Mouse (Mus musculus): ENCODE measurements around the gene Rpl7l1.
"Not testable (repeated sequence)": the region's sequence is repeated elsewhere in the genome, so short reads cannot be mapped to it uniquely, and the experiment has no call there.

Rpl7l1 gene

DNA sequence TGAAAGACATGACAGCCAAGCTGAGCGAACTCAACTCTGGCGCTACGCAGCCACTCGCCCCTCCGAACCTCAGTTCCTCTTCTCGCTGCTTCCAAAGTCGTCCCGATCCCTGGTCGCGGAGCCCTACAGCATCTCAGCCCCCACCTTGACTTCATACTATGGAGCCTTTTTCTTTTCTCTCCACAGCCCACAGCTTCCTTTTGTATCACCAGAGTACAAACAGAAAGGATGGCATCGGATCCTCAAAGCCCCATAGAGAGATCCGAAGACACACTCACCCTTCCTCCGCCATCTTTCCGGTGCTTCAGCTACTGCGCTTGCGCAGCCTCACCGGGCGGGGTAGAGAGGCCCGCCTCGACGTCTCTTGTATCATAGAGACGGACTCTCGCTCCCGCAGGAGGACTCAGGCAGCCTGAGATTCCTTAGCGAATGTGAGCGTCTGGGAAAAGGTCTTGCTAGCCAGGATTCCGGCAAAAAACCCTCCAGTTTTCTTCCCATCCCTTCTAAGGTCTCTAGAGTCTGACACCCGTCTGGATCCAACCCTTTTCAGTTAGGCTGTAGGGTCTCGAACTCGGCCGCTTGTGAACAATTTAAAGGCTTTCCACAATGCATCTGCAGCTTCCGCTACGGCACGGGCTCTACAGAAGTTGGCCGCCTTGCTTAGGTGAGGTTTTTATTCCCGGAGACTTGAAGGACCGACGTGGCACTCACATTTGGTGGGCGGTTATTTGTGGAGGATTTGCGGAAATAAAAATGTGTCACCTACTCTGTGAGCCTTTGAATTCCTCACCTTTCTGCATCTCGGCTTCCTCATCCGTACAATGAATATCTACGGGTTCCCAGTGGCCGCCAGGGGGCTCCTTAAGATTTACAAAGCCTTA, at the start of gene Rpl7l1:
Gene Rpl7l1, minus strand, starts transcription at position 332 of the 881 bp plus-strand sequence.
- DNase-seq: peak; percentile 90 to 92

DNA sequence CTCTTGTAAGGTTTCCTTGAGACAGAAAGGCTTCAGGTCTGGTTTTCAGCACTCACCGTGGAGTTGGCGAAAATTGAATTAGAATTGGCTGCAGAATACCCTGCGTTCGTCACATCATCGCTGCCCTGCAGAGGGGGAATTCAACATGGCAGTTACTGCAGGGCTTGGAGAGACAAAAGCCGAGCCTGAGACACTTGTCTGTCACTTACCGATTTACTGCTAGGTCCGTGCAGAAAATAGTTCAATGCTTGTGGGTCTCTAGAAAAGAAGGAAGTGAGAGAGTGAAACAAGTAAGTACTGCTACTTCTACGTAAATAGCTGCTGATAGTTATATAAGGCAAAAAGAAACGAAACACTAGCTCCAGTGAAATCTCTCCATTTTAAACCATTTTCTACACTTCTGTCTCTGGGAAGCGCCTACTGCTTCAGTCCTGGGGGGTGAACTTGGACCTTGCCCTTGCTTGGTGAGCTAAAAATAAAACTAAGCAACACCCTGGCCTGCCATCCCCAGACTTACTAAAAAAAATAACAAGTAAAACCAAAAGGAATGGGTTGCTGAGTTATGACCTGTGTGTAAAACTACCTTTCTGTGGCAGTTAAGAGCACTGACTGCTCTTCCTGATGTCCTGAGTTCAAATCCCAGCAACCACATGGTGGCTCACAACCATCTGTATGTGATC, 47.5 kb upstream of the Rpl7l1 start:
- no peak for DNase-seq

DNA sequence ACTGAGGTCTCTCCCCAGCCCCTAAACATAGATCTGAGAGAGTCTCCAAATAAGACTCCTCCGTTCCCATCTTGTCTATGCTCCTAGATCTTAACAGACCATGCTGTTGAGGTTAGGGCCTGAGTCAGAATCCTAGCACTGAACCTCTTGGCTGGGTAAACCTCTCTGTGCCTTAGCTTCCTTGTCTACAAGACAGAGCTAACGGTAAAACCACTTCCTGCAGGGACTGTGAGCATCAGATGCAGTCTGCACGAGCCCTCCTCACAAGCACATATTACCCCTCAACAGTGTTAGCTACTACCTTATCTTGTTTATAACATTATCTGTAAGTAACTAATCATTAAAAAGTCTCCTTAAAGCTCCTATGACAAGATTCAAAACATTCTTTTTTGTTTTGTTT, 46.5 kb upstream of the Rpl7l1 start:
- no peak for DNase-seq

DNA sequence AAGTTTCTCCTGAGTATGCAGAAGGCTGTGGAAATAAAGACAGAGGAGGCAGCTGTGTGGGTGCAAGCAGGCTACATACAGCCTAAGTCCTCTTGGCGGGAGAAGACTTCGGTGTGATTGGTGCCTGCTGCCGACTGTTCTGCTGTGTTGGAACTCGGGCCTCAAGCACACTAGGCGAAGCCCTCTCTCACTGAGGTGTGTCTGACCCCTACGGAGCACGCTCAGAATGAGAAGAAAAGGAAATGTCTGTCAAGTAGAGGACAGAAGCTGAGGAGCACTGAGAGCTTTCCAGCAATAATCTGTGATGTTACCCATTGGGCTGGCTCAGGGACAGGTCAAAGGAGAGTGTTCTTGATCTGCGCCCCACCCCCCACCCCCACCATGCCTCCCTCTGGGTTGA, 40.6 kb upstream of the Rpl7l1 start:
- no peak for DNase-seq

DNA sequence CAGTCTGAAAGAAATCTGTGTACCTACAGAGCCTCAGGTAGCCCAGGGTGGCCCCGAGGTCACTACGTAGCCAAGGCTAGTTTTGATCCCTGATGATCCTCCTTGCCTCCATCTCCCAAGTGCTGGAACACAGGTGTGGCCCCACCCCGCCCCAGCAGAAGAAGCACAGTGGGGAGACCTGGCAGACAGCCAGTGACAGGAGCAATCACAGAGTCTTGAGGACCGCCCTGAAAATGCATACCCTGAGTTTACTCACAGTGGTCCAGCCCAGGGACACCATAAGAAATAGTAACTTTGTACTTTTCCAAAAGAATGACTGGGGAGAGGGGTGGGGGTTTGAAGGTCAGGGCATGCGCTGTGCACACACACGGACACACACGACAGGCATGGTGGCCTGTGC, 38.2 kb upstream of the Rpl7l1 start:
- peak in 1 of 2 experiments; percentile 44 for DNase-seq

DNA sequence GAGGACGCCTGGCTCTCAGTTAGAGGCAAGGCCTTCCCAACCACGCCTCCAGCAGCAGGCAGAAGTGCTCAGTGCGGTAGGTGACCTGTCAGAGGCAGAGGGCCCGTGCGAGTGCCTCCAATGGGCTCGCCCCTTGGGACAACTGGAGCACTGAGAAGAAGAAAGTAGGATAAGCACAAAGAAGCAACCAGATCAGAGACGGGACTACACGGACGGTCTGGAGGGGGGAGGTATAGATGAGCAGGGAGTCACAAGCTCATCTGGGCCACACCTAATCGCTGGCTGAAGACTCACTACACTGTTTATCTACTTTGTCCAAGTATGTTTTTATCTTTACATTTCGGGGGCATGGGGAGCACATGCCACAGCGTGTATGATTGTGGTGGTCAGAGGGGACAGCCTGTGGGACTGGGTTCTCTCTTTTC, 35.3 kb upstream of the Rpl7l1 start:
- DNase-seq: no peak

DNA sequence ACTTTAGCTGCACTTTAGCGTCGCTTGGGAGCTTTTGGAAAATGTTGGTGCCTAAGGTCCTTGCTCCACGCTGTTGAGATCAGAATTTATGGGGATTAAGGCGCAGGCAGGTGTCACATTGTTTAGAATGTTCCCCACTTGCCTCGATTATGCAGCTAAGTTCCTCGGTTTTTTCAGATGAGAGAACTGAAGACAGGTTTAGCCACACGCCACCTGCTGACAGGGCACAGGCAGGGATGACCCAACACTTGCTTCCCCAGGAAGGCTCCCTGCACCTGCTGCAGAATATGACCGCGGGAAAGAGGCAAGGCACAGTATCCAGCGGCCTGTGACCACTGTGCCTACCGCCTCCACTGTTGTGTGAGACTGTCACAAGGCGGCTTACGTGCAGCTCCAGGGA, 33.8 kb upstream of the Rpl7l1 start:
- DNase-seq: no peak

DNA sequence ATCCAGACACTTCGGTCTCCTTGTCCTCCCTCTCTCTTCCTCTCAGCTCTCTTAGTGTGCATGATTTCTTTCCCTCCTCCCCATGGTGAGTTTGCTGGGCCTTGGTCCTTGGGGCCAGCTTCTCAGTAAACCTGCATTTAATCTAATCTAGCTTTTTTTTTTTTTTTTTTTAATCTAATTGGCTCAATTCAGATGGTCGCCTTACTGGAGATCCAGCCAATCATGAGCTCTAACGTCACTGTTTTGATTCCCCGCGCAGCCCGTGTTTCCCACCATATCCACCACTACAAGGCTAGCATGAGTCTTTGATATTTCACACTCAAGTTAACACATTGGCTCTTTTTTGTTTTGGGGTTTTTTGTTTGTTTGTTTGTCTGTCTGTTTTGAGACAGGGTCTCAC, 32.0 kb upstream of the Rpl7l1 start:
- DNase-seq: no peak

DNA sequence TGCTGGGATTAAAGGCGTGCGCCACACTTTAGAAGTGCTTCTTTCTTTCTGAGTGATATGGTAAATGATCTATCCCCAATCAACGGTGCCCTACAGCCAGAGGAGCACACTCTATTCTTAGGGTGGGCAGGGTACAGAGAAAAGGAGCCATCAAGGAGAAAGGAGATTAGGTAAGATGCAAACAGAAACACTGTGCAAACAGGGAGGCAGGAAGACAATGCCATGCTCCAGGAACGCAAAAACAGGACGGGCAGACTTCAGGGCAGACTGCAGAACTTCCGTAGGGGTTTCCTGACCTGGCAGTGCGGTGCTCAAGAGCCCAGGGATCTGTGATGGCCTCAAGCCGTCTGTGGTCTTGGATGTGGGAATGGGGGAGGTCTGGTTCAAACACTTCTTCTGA, 31.2 kb upstream of the Rpl7l1 start:
- DNase-seq: no peak

DNA sequence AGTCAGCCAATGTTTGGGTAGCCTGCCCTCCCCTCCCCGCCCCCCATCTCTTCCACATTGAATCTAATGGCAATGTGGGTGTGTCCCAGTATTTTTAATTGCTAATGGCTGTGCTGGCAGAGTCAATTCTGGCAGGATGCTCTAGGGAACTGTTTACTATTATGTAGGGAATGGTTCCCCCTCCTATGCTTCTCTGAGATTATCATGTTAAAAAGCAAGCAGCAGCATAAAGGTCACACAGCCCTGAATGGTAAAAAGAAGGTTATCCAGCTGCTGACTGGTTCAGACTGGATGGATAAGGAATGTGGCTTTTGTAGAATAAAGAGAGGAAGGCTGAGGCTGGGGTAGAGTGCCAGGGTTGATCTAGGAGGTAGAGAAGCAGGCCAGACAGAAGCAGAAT, 30.0 kb upstream of the Rpl7l1 start:
- no peak for DNase-seq

DNA sequence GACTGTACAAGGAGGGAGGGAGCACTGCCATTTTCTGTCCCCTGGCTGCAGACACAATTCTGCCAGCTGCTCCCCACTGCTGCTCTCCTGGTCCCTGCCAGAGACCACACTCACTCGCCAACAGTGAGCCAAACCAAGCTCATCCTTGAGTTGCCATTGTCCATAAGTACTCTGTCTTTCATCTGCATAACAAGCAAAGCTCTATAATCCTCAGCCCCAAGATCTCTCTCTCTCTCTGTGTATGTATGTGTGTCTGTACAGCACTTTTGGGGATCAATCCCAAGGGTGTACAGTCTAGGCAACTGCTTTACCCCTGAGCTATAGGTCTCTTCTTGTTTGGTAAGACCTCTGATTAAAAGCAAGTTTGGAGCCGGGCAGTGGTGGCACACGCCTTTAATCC, 28.2 kb upstream of the Rpl7l1 start:
- DNase-seq: no peak

DNA sequence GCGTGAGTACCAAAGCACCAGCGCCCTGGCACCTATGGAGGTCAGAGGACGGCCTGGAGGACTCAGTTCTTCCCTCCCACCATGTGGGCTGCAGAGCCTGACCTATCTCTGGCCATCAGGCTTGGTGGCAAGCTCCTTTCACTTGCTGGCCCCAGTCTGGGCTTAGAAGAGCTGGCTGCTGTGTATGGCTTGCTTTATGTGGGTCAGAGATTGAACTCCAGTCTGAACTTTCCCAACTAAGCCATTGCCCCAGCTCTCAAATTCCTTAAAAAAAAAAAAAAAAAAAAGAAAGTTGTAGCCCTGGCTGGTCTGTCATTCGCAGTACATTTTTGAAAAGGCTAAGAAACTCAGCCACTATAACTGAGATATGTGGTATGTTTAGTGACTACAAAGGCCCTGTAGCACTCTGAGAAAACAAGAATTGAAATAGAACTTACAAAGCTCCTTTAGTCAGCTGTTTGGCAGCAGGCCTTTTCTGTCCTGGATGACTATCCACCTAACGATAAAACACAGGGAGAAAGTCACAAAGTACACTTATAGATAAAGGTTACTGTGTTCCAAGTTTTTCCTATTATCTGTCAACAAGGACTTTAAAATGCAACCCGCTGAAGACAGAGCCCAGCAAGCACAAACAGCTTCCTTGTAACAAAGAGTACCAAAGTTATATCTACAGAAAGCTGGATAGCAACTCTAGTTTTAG, 26.8 kb upstream of the Rpl7l1 start:
- no peak for DNase-seq

DNA sequence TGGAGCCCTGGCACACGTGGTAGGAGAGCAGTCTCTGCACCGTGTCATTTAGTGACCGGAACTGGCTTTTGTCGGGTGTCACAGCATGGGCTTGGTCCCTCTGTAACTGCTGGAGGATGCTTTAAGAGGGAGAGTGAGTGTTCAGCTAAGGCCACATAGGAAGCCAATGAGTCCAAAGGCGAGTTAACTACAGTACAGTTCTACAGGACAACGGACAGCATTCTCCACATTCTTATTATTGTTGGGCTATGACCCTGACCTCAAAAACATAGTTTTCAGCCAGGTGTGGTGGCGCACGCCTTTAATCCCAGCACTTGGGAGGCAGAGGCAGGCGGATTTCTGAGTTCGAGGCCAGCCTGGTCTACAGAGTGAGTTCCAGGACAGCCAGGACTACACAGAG, 25.9 kb upstream of the Rpl7l1 start:
- no peak for DNase-seq

DNA sequence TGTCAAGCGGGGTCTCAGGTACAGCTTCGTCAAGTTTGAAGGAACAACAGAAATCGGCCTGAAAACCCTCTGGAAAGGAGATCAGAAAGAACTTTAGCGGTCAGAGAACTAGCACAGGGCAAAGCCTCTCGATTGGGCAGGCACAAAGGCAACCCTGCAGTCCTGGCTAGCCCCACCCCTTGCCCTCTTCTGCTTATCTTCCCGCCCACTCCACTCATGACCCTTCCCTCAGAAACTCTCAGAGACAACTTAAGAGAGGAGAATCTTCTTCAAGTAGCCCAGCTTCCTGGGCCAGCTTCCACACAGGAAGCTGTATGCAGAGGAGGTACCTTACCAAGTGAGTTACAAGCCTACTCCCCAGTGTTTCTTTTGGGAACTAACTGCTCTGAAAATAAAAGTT, 19.3 kb upstream of the Rpl7l1 start:
- DNase-seq: no peak

DNA sequence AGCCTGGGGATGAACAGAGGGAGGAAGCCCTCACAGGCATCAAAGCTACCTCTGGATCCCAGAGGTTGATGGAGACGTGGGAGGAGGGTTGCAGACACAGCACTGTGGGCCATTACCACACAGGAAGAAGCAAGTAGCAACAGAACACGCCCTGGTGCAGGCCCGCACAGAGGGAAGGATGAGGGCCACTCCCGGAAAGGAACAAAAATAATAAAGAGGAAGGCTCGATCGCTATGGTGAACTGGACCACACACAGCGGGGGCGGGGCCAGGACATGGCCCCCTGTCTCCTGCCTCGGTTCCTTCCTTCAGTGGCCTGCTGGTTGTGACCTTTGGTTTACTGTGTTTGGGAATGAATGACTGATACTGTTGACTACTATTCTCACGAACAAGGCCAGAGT, 17.2 kb upstream of the Rpl7l1 start:
- DNase-seq: no peak

DNA sequence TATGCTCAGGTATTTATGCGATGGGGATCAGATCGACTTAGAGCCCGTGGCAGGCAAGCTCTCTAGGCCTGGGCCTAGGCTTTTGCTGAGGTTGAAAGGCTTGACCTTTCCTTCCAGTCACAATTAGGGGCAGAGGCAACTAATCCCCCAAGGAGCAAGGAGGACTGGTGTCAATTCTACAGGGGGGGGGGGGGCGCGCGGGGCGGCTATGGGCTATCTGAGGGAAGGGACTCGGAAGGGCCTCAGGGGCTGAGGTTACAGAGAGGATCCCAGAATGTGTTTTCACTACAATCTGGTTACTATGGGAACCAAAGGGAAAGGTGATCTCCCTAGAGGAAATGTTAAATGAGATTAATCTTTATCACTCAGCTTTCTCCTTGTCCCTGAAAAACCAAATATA, 14.9 kb upstream of the Rpl7l1 start:
- DNase-seq: no peak

DNA sequence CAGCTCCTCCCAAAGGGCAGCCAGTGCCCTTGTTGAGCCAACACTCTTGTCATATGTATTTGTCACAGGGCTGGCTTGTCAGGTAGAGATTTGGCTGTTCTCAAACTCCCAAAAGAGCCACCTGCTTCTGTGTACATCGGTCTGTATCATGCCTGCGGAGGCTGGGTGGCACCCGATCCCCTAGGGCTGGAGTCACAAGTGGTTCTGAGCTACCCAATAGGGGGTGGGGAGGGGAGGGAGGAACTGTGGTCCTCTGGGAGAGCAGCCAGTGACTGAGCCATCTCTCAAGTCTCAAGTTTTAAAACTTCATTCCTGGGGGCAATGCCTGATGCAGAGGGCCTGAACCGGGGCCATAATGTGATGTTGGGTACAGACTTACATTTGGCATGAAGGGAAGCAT, 14.3 kb upstream of the Rpl7l1 start:
- DNase-seq: no peak

DNA sequence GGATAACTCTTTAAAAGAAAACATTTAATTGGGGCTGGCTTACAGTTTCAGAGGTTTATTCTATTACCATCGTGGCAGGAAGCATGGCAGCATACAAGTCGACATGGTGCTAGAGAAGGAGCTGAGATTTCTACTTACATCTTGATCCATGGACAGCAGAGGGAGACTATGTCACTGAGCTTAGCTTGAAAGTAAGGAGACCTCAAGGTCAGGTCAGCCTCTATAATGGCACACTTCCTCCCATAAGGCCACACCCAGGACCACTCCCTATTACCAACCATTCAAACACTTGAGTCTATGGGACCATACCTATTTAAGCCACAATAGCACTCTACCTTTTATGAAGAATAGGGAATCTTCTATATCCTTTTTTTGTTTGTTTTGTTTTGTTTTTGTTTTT, 10.5 kb upstream of the Rpl7l1 start:
- DNase-seq: no peak

DNA sequence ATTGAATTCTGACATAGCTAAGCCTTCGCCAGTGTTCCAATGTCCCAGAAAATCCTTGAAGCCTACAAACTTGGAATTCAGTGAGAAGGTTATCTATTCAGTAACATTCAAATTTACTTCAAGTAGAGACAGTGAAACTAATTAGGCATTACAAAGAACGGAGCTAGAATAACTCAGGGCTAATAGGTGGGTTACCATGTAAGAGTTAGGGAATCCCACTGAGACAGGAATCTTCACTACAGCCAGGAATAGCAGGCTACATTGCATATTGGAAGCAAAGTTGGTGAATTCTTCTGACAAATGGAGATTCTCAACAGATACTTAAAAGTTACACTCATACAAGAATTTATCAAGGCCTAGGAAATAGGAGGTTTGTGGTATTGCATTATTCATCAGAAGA, 5.5 kb upstream of the Rpl7l1 start:
- DNase-seq: not testable (repeated sequence)

DNA sequence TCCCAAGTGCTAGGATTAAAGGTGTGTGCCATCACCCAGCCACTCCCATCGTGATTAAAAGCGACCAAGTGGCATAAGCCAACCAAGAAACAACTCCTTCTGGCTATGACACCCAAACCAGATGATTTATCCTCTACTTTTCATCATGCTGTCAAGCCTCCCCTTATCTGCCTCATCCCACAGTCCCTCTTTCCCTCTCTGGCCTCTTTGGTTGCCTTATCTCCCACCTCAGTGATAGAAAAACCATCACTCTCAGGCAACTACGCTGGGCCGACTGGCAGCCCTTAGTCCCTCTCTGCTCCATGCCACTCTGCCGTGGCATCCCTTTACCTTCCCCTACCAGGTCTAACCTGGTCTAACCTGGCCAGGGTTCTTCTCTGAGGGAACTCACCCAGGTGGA, 4.5 kb upstream of the Rpl7l1 start:
- no peak for DNase-seq

DNA sequence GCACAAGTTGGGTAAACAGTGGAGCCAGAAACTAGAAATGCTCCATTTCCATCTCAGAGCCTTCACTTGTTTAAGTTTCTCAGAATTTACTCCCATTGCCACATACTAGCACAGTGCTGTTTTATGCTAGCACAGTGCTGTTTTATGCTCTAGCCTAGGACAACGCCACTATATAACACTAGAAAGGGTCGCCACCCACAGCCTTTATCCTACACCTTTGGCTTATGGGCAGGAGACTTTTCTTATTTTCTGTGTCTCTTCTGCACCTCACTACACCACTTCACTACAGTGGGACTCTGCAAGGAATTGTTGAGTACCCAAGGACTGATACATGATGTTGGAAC, 722 bp upstream of the Rpl7l1 start:
- DNase-seq: no peak

DNA sequence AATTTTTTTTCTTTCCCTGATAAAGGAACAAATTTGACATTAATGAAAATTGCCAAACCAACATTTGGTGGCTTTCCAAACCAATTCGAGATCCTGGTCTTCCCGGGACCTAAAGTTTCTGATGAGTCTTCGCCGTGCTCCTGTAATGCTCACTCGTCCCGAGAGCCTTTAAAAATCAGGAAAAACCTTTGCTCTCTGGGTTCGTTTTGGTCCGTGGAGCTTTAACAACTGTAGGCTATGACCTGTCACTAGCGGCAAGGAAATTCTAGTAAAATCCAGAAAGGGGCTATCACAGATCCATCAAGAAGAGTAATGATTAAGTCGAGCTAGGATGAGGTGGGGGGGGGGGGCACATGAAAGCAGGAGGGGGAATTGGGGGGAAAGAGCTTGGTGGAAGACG, 596 bp downstream of the Rpl7l1 start:
- DNase-seq: no peak

DNA sequence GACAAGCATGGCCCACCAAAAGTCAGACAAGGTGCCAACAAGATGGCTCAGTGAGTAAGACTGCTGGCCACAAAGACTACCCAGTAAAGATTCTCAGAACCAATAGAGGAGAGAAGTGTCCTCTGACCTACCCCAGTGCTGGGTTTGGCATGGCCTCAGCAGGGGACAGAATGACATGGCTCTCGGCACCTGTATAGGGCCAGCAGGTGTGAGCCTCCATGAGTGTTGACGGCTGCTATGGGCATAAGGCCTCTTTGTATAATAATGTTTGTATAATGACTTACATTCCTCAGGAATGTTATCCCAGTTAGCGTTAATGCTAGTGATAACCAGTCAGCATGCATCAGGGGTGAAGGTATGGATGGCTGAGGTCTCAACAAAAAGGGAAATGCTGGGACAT, 6.4 kb downstream of the Rpl7l1 start:
- no peak for DNase-seq

DNA sequence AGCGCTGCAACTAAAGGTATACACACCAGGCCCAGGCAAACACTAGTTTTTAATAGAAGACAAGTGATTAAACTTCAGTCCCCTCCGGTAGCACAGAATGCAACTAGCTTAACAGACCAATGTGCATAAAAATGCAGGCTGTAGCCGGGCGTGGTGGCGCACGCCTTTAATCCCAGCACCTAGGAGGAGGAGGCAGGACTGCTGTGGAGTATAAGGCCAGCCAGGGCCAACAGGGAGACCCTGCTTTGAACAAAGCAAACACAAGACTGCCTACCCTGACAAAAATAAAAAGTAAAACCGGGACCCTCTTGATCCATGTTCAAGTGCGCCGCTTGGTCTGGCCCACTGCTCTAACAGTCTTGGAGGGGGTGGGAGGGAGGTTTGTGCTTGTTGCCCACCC, 7.4 kb downstream of the Rpl7l1 start:
- DNase-seq: no peak

Data from cerebellum, postnatal 36 days (tissue).